Mouse (Mus musculus): ENCODE results near the gene Bckdha. TPM values are rescaled to one million over a fixed set of nuclear protein-coding genes. Genes with fewer than 3 reads are reported as not detected.

The Bckdha gene
- polyA plus RNA-seq, 1 experiment from 2014 or later, result 54.7 TPM

- DNase-seq (ENCODE audit: low spot score), result no peak
- Histone ChIP-seq H3K9ac (ENCODE audit: low read length) (peak overlapping the region; percentile 53), H3K27ac (replicated peaks; ENCODE audit: low read depth, low read length) (no peak overlapping the region), H3K4me2 (ENCODE audit: low read depth, severe bottlenecking) (peak overlapping the region; percentile 50), H3K4me1 (ENCODE audit: control insufficient read depth, insufficient read depth, low read length) (0 out of 2 replicates have a peak, but pooled peaks cover 3% of the 10 kb centered on the region), H3K9me3 (ENCODE audit: control insufficient read depth, low read length) (no peaks in the 10 kb centered on the region), H3K4me3 (ENCODE audit: low read depth, low read length) (peak overlapping the region; percentile 52), H3K27me3 (ENCODE audit: control insufficient read depth, insufficient read depth, low read length) (no peaks in the 10 kb centered on the region), H3K36me3 (ENCODE audit: control insufficient read depth, insufficient read depth, low read length) (0 out of 2 replicates have a peak, but pooled peaks cover 3% of the 10 kb centered on the region)
- 19% methylated on average over 5 of the region's 5 CpGs for whole genome bisulfite sequencing
- ATAC-seq (ENCODE audit: insufficient number of reproducible peaks, low FRiP score, low TSS enrichment, low read depth), result no peak
These were observed 39.1 kb downstream of the Bckdha start for GRCm38 (mm10) chr7:25619722-25619991.

DNA sequence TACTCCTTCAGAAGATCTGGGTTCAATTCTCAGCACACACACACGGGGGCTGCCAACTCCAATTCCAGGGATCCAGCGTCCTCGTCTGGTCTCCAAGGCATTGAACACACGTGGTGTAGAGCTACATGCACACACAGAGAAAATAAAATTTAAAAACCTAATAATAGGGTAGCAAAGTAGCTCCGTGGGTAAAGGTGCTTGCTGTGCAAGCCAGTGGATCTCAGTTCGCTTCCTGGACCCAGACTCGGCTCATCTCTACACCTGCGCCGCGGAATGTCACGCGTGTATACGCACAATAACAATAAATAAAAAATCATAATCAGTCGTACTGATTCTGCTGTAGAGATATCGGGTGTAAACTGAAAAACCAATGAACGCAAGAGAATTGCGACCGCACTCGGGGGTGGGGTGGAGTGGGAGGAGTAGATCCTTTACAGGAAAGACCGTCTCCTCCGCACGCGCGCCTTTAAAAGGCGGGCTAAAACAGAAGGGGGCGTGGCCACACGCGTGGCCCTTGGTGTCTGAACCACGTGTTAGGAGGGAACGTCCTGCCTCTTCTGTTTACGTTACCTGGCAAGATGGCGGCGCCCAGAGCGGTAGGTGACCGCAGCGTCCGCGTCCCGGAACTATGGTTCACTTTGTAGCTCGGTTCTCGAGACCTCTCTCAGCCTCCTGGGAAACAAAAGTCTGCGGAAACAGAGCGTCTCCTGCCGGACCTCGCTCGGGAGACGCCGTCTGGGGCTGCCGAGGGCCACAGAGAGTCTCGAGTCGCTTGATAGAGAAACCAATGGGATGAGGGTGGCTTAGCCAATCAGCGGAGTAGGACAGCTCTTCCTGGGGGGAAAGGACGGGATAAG is 39.7 kb downstream of the Bckdha start, which contains the start of gene Dmac2:
Gene Dmac2 (plus strand): TSS at position 550 of the 857 bp plus-strand sequence.
- 2% methylated on average over 53 of the region's 53 CpGs for WGBS
- Histone ChIP-seq H3K36me3 (ENCODE audit: control insufficient read depth, insufficient read depth, low read length) (0 out of 2 replicates have a peak, but pooled peaks cover 3% of the 10 kb centered on the region), H3K4me2 (ENCODE audit: low read depth, severe bottlenecking) (peak within 1 kb of the TSS; percentile 50), H3K4me3 (ENCODE audit: low read depth, low read length) (peak within 1 kb of the TSS; percentile 52), H3K9me3 (ENCODE audit: control insufficient read depth, low read length) (no peaks in the 10 kb centered on the region), H3K27ac (replicated peaks; ENCODE audit: low read depth, low read length) (no peak within 1 kb of the TSS), H3K27me3 (ENCODE audit: control insufficient read depth, insufficient read depth, low read length) (no peaks in the 10 kb centered on the region), H3K9ac (ENCODE audit: low read length) (peak within 1 kb of the TSS; percentile 53), H3K4me1 (ENCODE audit: control insufficient read depth, insufficient read depth, low read length) (0 out of 2 replicates have a peak, but pooled peaks cover 3% of the 10 kb centered on the region)
- peak; percentile 94 for DNase-seq (ENCODE audit: low spot score)
- ATAC-seq (ENCODE audit: insufficient number of reproducible peaks, low FRiP score, low TSS enrichment, low read depth), result peak; percentile 92

GRCm38 (mm10) chr7:25617376-25618160 is 41.2 kb downstream of the Bckdha start:
- H3K36me3 ChIP-seq (ENCODE audit: control insufficient read depth, insufficient read depth, low read length), result 0 out of 2 replicates have a peak, but pooled peaks cover 3% of the 10 kb centered on the region

DNA sequence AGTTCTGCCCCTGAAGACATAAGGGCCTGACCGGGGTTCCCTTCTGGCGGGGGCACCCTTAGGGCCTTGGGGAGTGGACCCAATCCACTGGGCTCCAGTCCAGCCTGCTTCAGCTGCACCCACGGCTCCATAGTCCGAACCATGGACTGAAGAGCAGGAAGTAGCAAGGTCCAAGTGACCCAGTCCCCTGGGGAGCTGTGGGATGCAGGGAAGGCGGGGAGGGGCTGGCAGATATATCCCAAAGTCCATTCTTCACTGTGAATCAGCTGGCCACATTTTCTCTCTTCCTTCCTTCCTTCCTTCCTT is 43.1 kb downstream of the Bckdha start, which contains the start of gene Erich4:
Gene Erich4 (minus strand): TSS at position 187 of the 306 bp plus-strand sequence.
- no peaks in the 10 kb centered on the region for H3K9me3 ChIP-seq (ENCODE audit: control insufficient read depth, low read length)
- DNase-seq (ENCODE audit: low spot score) (no peak), ATAC-seq (ENCODE audit: insufficient number of reproducible peaks, low FRiP score, low TSS enrichment, low read depth) (no peak)
- 85% methylated on average over 5 of the region's 5 CpGs for WGBS
- H3K36me3 ChIP-seq (ENCODE audit: control insufficient read depth, insufficient read depth, low read length), result no peaks in the 10 kb centered on the region
- 0 out of 2 replicates have a peak, but pooled peaks cover 3% of the 10 kb centered on the region for H3K4me1 ChIP-seq (ENCODE audit: control insufficient read depth, insufficient read depth, low read length)
- H3K4me2 ChIP-seq (ENCODE audit: low read depth, severe bottlenecking), result no peak within 1 kb of the TSS
- H3K27ac ChIP-seq (replicated peaks; ENCODE audit: low read depth, low read length), result no peak within 1 kb of the TSS
- H3K4me3 ChIP-seq (ENCODE audit: low read depth, low read length), result no peak within 1 kb of the TSS
- no peaks in the 10 kb centered on the region for H3K27me3 ChIP-seq (ENCODE audit: control insufficient read depth, insufficient read depth, low read length)
- no peak within 1 kb of the TSS for H3K9ac ChIP-seq (ENCODE audit: low read length)

More at GRCm38 (mm10) chr7:25617376-25618160, 41.2 kb downstream of the Bckdha start:
- Histone ChIP-seq H3K9me3 (ENCODE audit: control insufficient read depth, low read length) (no peaks in the 10 kb centered on the region), H3K4me2 (ENCODE audit: low read depth, severe bottlenecking) (no peak overlapping the region), H3K4me1 (ENCODE audit: control insufficient read depth, insufficient read depth, low read length) (0 out of 2 replicates have a peak, but pooled peaks cover 3% of the 10 kb centered on the region), H3K9ac (ENCODE audit: low read length) (no peak overlapping the region), H3K27ac (replicated peaks; ENCODE audit: low read depth, low read length) (no peak overlapping the region), H3K4me3 (ENCODE audit: low read depth, low read length) (no peak overlapping the region), H3K27me3 (ENCODE audit: control insufficient read depth, insufficient read depth, low read length) (no peaks in the 10 kb centered on the region)
- no peak for ATAC-seq (ENCODE audit: insufficient number of reproducible peaks, low FRiP score, low TSS enrichment, low read depth)
- no peak for DNase-seq (ENCODE audit: low spot score)
- WGBS, result 81% methylated on average over 10 of the region's 10 CpGs

GRCm38 (mm10) chr7:25614831-25615705 is 43.7 kb downstream of the Bckdha start:
- Histone ChIP-seq H3K4me1 (ENCODE audit: control insufficient read depth, insufficient read depth, low read length) (0 out of 2 replicates have a peak, but pooled peaks cover 3% of the 10 kb centered on the region), H3K27me3 (ENCODE audit: control insufficient read depth, insufficient read depth, low read length) (no peaks in the 10 kb centered on the region), H3K4me2 (ENCODE audit: low read depth, severe bottlenecking) (no peak overlapping the region), H3K27ac (replicated peaks; ENCODE audit: low read depth, low read length) (no peak overlapping the region), H3K9me3 (ENCODE audit: control insufficient read depth, low read length) (no peaks in the 10 kb centered on the region), H3K4me3 (ENCODE audit: low read depth, low read length) (no peak overlapping the region), H3K9ac (ENCODE audit: low read length) (no peak overlapping the region), H3K36me3 (ENCODE audit: control insufficient read depth, insufficient read depth, low read length) (no peaks in the 10 kb centered on the region)
- 74% methylated on average over 21 of the region's 21 CpGs for whole genome bisulfite sequencing
- ATAC-seq (ENCODE audit: insufficient number of reproducible peaks, low FRiP score, low TSS enrichment, low read depth), result no peak
- no peak for DNase-seq (ENCODE audit: low spot score)

- DNase-seq (ENCODE audit: low spot score) (no peak), ATAC-seq (ENCODE audit: insufficient number of reproducible peaks, low FRiP score, low TSS enrichment, low read depth) (no peak)
- Histone ChIP-seq H3K27ac (replicated peaks; ENCODE audit: low read depth, low read length) (no peak overlapping the region), H3K9ac (ENCODE audit: low read length) (no peak overlapping the region), H3K9me3 (ENCODE audit: control insufficient read depth, low read length) (no peaks in the 10 kb centered on the region), H3K4me3 (ENCODE audit: low read depth, low read length) (no peak overlapping the region), H3K36me3 (ENCODE audit: control insufficient read depth, insufficient read depth, low read length) (no peaks in the 10 kb centered on the region), H3K27me3 (ENCODE audit: control insufficient read depth, insufficient read depth, low read length) (no peaks in the 10 kb centered on the region), H3K4me2 (ENCODE audit: low read depth, severe bottlenecking) (no peak overlapping the region), H3K4me1 (ENCODE audit: control insufficient read depth, insufficient read depth, low read length) (no peaks in the 10 kb centered on the region)
- WGBS, result 91% methylated on average over 5 of the region's 5 CpGs
These were observed 44.7 kb downstream of the Bckdha start for GRCm38 (mm10) chr7:25614086-25614485.

- ATAC-seq (ENCODE audit: insufficient number of reproducible peaks, low FRiP score, low TSS enrichment, low read depth) (no peak), DNase-seq (ENCODE audit: low spot score) (no peak)
- H3K4me2 ChIP-seq (ENCODE audit: low read depth, severe bottlenecking), result no peak overlapping the region
- no peaks in the 10 kb centered on the region for H3K36me3 ChIP-seq (ENCODE audit: control insufficient read depth, insufficient read depth, low read length)
- H3K9ac ChIP-seq (ENCODE audit: low read length), result no peak overlapping the region
- WGBS, result 56% methylated on average over 7 of the region's 7 CpGs
- no peaks in the 10 kb centered on the region for H3K27me3 ChIP-seq (ENCODE audit: control insufficient read depth, insufficient read depth, low read length)
- no peak overlapping the region for H3K27ac ChIP-seq (replicated peaks; ENCODE audit: low read depth, low read length)
- no peaks in the 10 kb centered on the region for H3K4me1 ChIP-seq (ENCODE audit: control insufficient read depth, insufficient read depth, low read length)
- H3K4me3 ChIP-seq (ENCODE audit: low read depth, low read length), result no peak overlapping the region
- H3K9me3 ChIP-seq (ENCODE audit: control insufficient read depth, low read length), result no peaks in the 10 kb centered on the region
These were observed 47.3 kb downstream of the Bckdha start for GRCm38 (mm10) chr7:25611501-25611900.

GRCm38 (mm10) chr7:25610056-25610455 is 48.7 kb downstream of the Bckdha start:
- DNase-seq (ENCODE audit: low spot score) (no peak), ATAC-seq (ENCODE audit: insufficient number of reproducible peaks, low FRiP score, low TSS enrichment, low read depth) (no peak)
- H3K36me3 ChIP-seq (ENCODE audit: control insufficient read depth, insufficient read depth, low read length), result no peaks in the 10 kb centered on the region
- H3K27me3 ChIP-seq (ENCODE audit: control insufficient read depth, insufficient read depth, low read length), result no peaks in the 10 kb centered on the region
- H3K9ac ChIP-seq (ENCODE audit: low read length), result no peak overlapping the region
- 45% methylated on average over 6 of the region's 6 CpGs for WGBS
- no peaks in the 10 kb centered on the region for H3K4me1 ChIP-seq (ENCODE audit: control insufficient read depth, insufficient read depth, low read length)
- no peak overlapping the region for H3K27ac ChIP-seq (replicated peaks; ENCODE audit: low read depth, low read length)
- no peaks in the 10 kb centered on the region for H3K9me3 ChIP-seq (ENCODE audit: control insufficient read depth, low read length)
- H3K4me3 ChIP-seq (ENCODE audit: low read depth, low read length), result no peak overlapping the region
- H3K4me2 ChIP-seq (ENCODE audit: low read depth, severe bottlenecking), result no peak overlapping the region

Measured in limb, embryonic 11.5 days (tissue).